Mouse (Mus musculus): ENCODE data around the gene Fut7.

The Fut7 gene

GRCm38 (mm10) chr2:25426721-25427191, 3.7 kb downstream of the Fut7 start:
- DNase-seq = peak; percentile 78

DNA sequence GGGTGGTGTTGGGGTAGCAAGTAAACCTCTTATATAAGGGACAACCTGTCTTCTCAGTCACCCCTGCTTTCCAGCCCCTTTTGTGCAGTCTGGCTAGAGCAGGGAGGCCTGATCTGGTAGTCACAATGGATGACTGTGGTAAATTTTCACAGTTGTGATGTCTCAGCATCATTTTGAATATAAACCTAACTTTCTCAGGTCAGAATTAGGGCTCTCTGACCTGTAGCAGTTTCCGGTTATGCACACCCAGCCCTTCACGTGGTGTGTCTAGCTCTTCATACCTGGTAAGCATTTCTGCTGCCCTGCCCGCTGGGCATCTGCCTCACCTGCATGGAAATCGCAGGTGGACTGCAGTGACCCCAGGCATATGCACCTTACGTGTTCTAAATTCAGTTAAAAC, 4.2 kb downstream of the Fut7 start:
- no peak for DNase-seq

GRCm38 (mm10) chr2:25428442-25429236, 5.6 kb downstream of the Fut7 start, which contains the start of gene Abca2:
Gene Abca2, plus strand, starts transcription at chr2:25428703.
- peak; percentile 93 for DNase-seq

GRCm38 (mm10) chr2:25429435-25430180, 6.5 kb downstream of the Fut7 start:
- DNase-seq = no peak

GRCm38 (mm10) chr2:25430395-25431233, 7.5 kb downstream of the Fut7 start:
- no peak for DNase-seq

DNA sequence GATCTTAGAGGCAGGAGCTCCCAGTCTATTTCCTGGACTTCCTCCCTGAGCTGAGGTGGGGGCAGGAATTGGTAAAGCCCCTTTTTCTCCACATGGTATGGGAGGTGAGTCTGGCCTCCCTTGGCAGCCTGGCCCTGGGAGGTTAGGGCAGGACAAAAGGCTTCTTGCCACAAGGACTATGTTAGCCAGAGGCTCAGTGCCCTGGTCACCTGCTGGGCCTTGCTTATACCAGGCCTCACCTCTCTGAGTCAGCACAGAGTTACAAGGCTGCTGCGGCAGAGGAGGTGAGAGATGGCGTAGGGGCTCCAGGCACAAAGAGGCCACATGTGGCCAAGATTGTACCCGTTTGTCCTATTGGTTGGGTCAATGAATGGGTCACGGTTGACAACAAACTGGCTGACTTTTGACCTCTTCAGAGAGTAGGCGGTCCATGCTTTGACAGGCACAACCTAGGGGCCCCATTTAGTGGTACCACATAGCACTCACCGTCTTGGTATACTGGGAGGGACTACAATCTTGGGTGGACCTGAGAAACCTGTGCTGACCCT, 8.3 kb downstream of the Fut7 start:
- no peak for DNase-seq

DNA sequence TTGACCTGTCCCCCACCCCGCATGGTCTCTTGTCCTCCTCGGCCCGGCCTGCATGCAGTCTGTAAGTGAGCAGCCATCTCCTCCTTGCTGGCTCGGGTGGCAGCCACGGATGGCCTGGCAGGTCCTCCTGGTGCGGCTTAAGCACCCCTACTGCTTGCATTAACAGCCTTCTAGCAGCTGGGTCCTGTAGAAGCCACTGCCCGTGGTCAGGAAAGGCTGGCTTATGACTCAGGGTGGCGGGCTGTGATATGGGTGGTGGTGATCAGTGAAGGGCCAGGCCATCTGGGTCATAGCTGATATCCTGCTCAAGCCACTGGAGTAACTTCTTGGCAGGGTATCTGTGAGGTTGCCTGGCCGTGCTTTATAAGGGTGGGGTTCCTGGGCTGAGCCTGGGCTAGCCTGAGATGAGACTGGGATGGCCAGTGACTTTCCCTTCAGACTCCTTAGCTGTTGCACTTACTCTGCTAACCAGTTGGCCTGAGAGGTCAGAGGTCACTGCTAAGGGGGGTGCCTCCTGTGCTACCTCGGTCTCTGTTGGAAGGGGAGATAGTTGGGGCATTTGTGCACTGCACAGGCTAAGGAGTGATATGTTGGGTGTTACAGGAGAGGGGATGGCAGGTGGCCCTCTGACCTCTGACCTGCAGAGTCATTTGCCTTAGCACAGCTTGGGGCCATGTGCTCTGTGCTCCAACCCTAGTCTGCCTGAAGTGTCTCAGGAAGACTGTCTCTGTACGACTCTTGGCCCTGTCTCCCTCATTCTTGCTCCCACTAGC, 9.4 kb downstream of the Fut7 start:
- no peak for DNase-seq

GRCm38 (mm10) chr2:25433101-25433500, 10.0 kb downstream of the Fut7 start:
- DNase-seq = no peak

GRCm38 (mm10) chr2:25434292-25434691, 11.2 kb downstream of the Fut7 start:
- no peak for DNase-seq

GRCm38 (mm10) chr2:25436286-25436820, 13.3 kb downstream of the Fut7 start:
- no peak for DNase-seq

DNA sequence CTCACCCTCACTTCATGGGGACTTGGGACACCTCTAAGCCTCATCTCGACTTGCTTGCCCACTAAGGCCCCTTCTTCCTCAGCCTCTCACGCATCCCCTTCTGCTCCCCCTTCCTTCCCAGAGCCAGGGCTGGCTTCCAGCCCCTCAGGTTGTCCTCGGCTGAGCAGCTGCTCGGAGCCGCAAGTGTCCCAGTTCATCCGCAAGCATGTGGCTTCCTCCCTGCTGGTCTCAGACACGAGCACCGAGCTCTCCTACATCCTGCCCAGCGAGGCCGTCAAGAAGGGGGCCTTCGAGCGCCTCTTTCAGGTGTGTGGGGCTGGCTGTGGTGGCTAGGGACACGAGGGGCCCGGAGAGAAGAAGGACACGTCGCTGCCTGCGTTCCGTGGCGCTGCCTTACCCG, 18.0 kb downstream of the Fut7 start:
- no peak for DNase-seq

DNA sequence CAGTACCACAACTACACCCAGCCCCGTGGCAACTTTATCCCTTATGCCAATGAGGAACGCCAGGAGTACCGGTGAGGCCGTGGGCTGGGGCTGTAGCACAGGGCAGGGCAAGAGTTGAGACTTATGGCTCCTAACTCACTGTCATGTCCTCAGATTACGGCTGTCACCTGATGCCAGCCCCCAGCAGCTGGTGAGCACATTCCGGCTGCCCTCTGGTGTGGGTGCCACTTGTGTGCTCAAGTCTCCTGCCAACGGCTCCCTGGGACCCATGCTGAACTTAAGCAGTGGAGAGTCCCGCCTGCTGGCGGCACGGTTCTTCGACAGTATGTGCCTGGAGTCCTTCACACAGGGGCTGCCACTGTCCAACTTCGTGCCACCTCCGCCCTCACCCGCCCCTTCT, 19.6 kb downstream of the Fut7 start:
- DNase-seq = no peak

GRCm38 (mm10) chr2:25450853-25451647, 28.0 kb downstream of the Fut7 start:
- no peak for DNase-seq

GRCm38 (mm10) chr2:25452951-25453350, 29.9 kb downstream of the Fut7 start:
- DNase-seq = no peak

DNA sequence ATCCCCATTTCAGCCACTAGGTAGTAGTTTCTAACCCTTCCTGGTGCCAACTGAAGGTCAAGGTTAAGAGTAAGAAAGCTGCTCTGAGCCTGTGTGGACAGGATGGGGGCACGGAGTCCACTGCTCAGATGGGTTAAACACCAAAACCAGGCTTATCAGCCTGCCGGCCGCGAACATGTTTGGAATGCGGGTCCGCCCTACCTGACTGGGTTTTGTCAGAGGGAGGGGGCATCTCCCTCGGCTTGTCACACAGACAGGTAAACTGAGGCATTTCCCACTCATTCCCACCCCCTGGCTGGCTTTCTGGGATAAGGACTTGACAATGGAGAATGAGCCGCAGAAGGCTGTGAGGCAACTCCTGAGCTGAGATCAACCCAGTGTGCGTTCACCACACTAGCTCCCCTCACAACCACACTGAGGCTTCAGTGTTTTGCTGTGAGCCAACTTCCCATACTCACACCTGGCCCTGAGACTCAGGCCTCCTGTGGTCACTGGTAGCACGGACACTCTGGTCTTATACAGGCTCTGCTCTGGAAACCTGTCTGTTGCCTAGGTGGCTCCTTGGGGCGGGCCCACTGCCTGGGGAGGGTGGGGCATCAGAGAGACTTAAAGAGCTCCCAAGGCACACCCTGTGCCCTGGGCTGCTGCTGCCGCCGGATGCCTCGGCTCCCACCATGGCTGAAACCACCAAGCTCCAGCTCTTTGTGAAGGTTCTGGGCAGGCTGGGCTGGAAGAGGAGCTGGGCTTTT, 33.3 kb downstream of the Fut7 start, which contains the start of gene Clic3:
Gene Clic3 (plus strand): TSS at position 634 of the 749 bp plus-strand sequence.
- DNase-seq = peak; percentile 67

- DNase-seq = peak; percentile 75
These were observed 34.2 kb downstream of the Fut7 start for GRCm38 (mm10) chr2:25457022-25457896.

DNA sequence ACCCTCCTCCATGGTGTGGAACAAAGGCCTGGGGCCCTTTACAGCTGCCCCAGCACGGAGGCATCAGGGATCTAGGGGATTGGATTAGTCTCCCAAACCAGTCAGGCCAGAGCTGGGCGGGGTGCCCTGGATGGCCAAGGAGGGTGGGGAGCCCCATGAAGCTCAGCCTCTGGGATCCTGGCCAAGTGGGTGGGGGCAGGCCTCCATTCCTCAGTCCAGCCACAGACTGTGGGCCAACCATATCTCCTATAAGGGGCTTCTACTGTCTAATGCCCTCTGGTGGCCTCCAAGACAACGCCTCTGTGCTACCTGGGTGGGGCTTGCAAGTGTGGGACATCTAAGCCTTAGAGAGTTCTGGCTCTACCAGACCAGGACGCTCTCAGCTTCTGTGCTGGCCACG, 35.8 kb downstream of the Fut7 start:
- peak; percentile 75 for DNase-seq

DNA sequence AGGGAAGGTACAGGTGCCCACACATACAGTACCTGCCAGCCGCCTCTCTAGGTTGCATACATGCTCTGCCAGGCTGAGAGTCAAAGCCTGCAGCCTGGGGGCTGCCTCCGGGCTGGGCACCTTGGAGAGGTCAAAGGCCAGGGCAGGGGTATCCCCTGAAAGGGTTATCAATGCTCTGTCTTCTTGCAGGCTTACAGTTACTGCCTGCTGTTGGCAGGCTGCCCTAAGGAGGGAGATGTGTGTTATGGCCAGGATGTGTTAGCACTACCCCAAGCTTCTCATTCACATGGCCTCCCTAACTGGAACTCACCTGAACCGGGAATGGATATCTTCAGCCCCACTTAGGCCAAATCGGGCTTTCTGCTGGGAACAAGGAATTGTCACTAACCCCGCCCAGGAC, 37.1 kb downstream of the Fut7 start:
- no peak for DNase-seq

Measured in lung, postnatal 14 days (tissue).